Mouse (Mus musculus) neural tube, embryonic 14.5 days (tissue): ENCODE results near the gene Mettl14. TPM values are rescaled to one million over a fixed set of nuclear protein-coding genes. Genes with fewer than 3 reads are reported as not detected.
A peak's percentile ranks its signal among the peaks of the same experiment; 100 is the strongest.
"Not testable (repeated sequence)": the region's sequence is repeated elsewhere in the genome, so short reads cannot be mapped to it uniquely, and the experiment has no call there.

ENCODE experiments used
- ATAC-seq: fragments of 200-750 bp; cut with Nextera tagmentation; 2 replicates; pipeline ENCODE4 v1.8.0; 2017; ENCODE audit warnings: low read depth, mild to moderate bottlenecking, moderate TSS enrichment, moderate library complexity
- H3K27ac ChIP-seq: fragments of 300-500 bp; sonication (generic); 2 replicates; pipeline ENCODE4 v1.5.1; 2014; ENCODE audit warnings: low read depth, mild to moderate bottlenecking, control low read depth, low read length, moderate library complexity, mixed read lengths
- H3K27me3 ChIP-seq: fragments of 300-500 bp; sonication (generic); 2 replicates; pipeline ENCODE4 v1.6.1; 2014; ENCODE audit warnings: low read length; ENCODE audit not compliant: control insufficient read depth, insufficient read depth
- H3K36me3 ChIP-seq: fragments of 300-500 bp; sonication (generic); 2 replicates; pipeline ENCODE4 v1.6.1; 2014; ENCODE audit warnings: low read length, mixed read lengths; ENCODE audit not compliant: control insufficient read depth, insufficient read depth
- H3K4me1 ChIP-seq: fragments of 300-500 bp; sonication (generic); 2 replicates; pipeline ENCODE4 v1.6.1; 2014; ENCODE audit warnings: low read length; ENCODE audit not compliant: control insufficient read depth, insufficient read depth
- H3K4me2 ChIP-seq: fragments of 300-500 bp; sonication (generic); 2 replicates; pipeline ENCODE4 v1.6.1; 2014; ENCODE audit warnings: mild to moderate bottlenecking, low read depth, low read length, control low read depth
- H3K4me3 ChIP-seq: fragments of 300-500 bp; sonication (generic); 2 replicates; pipeline ENCODE4 v1.5.1; 2014; ENCODE audit warnings: low read depth, low read length, control low read depth, mixed read lengths
- H3K9ac ChIP-seq: fragments of 300-500 bp; sonication (generic); replicated peaks from 2 replicates; pipeline ENCODE4 v1.6.1; 2014; ENCODE audit warnings: low read depth, mild to moderate bottlenecking, control low read depth, low read length, mixed read lengths
- H3K9me3 ChIP-seq: fragments of 300-500 bp; sonication (generic); 2 replicates; pipeline ENCODE4 v1.6.1; 2016; ENCODE audit warnings: low read length; ENCODE audit not compliant: control insufficient read depth
- WGBS: fragments of 180-500 bp; shearing (Covaris S2); extraction: QIAGEN DNeasy Blood & Tissue Kit; methylation state at CpG from one replicate; pipeline ENCODE4 v1.1.7; 2014; 5-methylcytosine and 5-hydroxymethylcytosine counted together
- polyA plus RNA-seq: library from polyadenylated mRNA; unstranded; fragments of >200 nt; fragmentation: Nextera tagmentation; extraction: Ambion mirVana; gene quantifications from 2 replicates; pipeline ENCODE4 v1.2.1, GENCODE M21; 2014

The Mettl14 gene
- polyA plus RNA-seq, 1 experiment from 2014 or later = 16.6 TPM

- 37% methylated on average over 11 of the region's 11 CpGs for WGBS
- H3K27ac ChIP-seq = no peak overlapping the region
- no peak overlapping the region for H3K4me2 ChIP-seq
- 0 out of 2 replicates have a peak, but pooled peaks cover 9% of the 10 kb centered on the region for H3K36me3 ChIP-seq
- no peak overlapping the region for H3K9ac ChIP-seq
- H3K4me1 ChIP-seq = no peaks in the 10 kb centered on the region
- H3K27me3 ChIP-seq = no peaks in the 10 kb centered on the region
- H3K4me3 ChIP-seq = no peak overlapping the region
- no peaks in the 10 kb centered on the region for H3K9me3 ChIP-seq
- ATAC-seq = peak; percentile 81; the same call in 1 of the 2 replicates
These were observed 14.0 kb downstream of the Mettl14 start for GRCm38 (mm10) chr3:123371766-123372535.

DNA sequence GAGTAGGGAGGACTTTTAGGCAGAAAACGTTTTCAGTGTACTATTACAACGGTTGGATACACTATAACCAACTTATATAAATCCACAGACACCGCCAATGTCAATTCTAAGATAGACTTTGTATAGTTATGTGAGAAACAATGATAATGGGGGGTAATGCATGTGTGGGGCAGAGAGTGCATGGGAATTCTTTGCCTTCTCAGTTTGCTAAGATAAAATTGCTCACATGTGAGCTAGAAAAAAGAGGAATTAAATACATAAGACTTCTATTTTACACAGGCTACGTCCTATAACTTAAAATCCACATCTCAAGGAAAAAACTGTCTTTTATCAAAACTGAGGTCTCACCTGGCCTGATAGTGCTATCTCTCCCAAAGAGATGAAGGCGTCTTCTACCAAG lies 15.0 kb downstream of the Mettl14 start:
- no peaks in the 10 kb centered on the region for H3K4me1 ChIP-seq
- no peaks in the 10 kb centered on the region for H3K27me3 ChIP-seq
- no peaks in the 10 kb centered on the region for H3K9me3 ChIP-seq
- no peak overlapping the region for H3K4me2 ChIP-seq
- no peak overlapping the region for H3K4me3 ChIP-seq
- 96% methylated on average over 5 of the region's 5 CpGs for WGBS
- ATAC-seq = no peak
- H3K9ac ChIP-seq = no peak overlapping the region
- H3K27ac ChIP-seq = no peak overlapping the region
- 0 out of 2 replicates have a peak, but pooled peaks cover 9% of the 10 kb centered on the region for H3K36me3 ChIP-seq

GRCm38 (mm10) chr3:123369161-123369560 lies 16.7 kb downstream of the Mettl14 start:
- Histone ChIP-seq H3K4me1 (no peaks in the 10 kb centered on the region), H3K4me3 (no peak overlapping the region), H3K27me3 (no peaks in the 10 kb centered on the region), H3K27ac (no peak overlapping the region), H3K9ac (no peak overlapping the region), H3K4me2 (no peak overlapping the region), H3K36me3 (peaks cover 9% of the 10 kb centered on the region; the same call in 1 of the 2 replicates), H3K9me3 (no peaks in the 10 kb centered on the region)
- 90% methylated on average over 12 of the region's 12 CpGs for WGBS
- ATAC-seq = no peak

DNA sequence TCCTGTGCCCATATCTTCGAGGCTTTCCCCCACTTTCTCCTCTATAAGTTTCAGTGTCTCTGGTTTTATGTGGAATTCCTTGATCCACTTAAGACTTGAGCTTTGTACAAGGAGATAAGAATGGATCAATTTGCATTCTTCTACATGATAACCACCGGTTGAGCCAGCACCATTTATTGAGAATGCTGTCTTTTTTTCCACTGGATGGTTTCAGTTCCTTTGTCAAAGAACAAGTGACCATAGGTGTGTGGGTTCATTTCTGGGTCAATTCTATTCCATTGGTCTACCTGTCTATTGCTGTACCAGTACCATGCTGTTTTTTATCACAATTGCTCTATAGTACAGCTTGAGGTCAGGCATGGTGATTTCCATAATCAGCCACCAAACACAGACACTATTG lies 19.1 kb downstream of the Mettl14 start:
- H3K27me3 ChIP-seq = not testable (repeated sequence)

GRCm38 (mm10) chr3:123356377-123356991 lies 29.4 kb downstream of the Mettl14 start:
- no peak for ATAC-seq
- H3K9ac ChIP-seq = no peak overlapping the region
- no peaks in the 10 kb centered on the region for H3K4me1 ChIP-seq
- H3K36me3 ChIP-seq = no peaks in the 10 kb centered on the region
- no peaks in the 10 kb centered on the region for H3K9me3 ChIP-seq
- WGBS = 81% methylated on average over 4 of the region's 4 CpGs
- H3K27me3 ChIP-seq = no peaks in the 10 kb centered on the region
- H3K27ac ChIP-seq = no peak overlapping the region
- no peak overlapping the region for H3K4me2 ChIP-seq
- no peak overlapping the region for H3K4me3 ChIP-seq

More for the DNA sequence above, 19.1 kb downstream of the Mettl14 start:
- H3K36me3 ChIP-seq, H3K4me1 ChIP-seq, H3K9me3 ChIP-seq, H3K4me3 ChIP-seq, H3K27ac ChIP-seq, H3K4me2 ChIP-seq, ATAC-seq, H3K9ac ChIP-seq: not testable (repeated sequence)
- WGBS = 90% methylated on average over 2 of the region's 2 CpGs

DNA sequence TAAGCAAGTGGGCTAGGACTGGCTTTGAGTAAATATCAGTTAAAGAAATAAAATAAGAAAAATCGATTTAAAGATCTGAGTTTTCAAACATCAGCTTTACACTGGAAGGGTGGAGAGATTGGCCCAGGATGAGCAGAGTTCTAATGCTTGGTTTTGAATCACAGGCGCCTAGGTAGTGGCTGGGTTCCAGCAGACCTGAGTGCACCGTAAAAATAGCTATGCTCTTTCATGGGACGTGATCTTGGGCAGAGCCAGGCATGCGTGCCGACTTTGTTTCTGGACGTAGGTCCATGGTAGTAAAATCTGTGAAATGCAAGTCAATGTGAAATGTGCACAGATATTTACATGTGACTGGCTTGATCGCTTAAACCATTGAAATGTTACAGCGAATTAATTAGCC lies 31.5 kb downstream of the Mettl14 start:
- no peak overlapping the region for H3K4me3 ChIP-seq
- H3K4me1 ChIP-seq = no peaks in the 10 kb centered on the region
- H3K9me3 ChIP-seq = no peaks in the 10 kb centered on the region
- no peaks in the 10 kb centered on the region for H3K36me3 ChIP-seq
- no peak overlapping the region for H3K27ac ChIP-seq
- no peak overlapping the region for H3K9ac ChIP-seq
- no peak overlapping the region for H3K4me2 ChIP-seq
- WGBS = 92% methylated on average over 9 of the region's 9 CpGs
- ATAC-seq = no peak
- no peaks in the 10 kb centered on the region for H3K27me3 ChIP-seq

GRCm38 (mm10) chr3:123353661-123354060 lies 32.2 kb downstream of the Mettl14 start:
- Histone ChIP-seq H3K36me3 (no peaks in the 10 kb centered on the region), H3K27ac (no peak overlapping the region), H3K4me2 (no peak overlapping the region), H3K27me3 (no peaks in the 10 kb centered on the region), H3K4me1 (no peaks in the 10 kb centered on the region), H3K9ac (no peak overlapping the region), H3K4me3 (no peak overlapping the region), H3K9me3 (no peaks in the 10 kb centered on the region)
- WGBS = 89% methylated on average over 12 of the region's 12 CpGs
- ATAC-seq = no peak

DNA sequence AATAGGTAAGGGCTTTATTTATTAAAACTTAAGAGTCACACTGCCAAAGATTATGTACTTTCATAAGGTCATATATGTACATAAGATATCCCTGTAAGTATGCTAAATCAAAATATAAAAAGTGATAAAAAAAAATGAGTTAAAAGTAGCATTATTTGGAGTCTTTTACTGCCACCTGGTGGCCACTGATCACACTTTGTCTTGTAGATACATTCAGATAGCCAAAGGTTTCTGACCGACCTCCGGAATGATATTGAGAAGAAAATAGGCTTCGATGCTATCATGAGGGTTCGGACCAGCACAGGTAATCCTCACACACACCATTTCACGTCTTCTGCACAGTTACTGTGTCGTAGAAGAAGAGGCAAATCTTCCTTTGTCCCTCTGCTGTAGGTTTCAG lies 32.7 kb downstream of the Mettl14 start:
- 75% methylated on average over 6 of the region's 6 CpGs for WGBS

DNA sequence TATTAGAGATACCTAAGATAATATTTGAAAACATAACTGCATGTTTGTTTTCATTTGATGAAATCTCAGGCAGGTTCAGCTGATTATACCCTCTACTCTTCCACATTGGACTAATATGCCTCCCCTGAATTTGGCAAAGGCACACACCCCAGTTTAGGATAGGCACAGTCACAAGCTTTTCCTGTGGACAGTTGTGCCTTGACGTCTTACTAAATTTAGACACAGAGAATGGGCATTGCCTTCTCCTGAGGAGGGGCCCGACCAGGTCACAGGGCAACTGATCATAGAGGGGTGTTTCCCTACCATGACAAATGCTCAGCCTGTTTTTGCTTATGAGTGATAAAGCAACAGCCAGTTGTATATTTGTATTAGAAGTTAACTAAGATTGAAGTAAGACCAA lies 34.4 kb downstream of the Mettl14 start:
- H3K4me1 ChIP-seq = no peaks in the 10 kb centered on the region
- ATAC-seq = no peak
- H3K36me3 ChIP-seq = no peaks in the 10 kb centered on the region
- no peak overlapping the region for H3K4me3 ChIP-seq
- no peak overlapping the region for H3K27ac ChIP-seq
- H3K27me3 ChIP-seq = no peaks in the 10 kb centered on the region
- H3K4me2 ChIP-seq = no peak overlapping the region
- no peak overlapping the region for H3K9ac ChIP-seq
- H3K9me3 ChIP-seq = no peaks in the 10 kb centered on the region
- 82% methylated on average over 2 of the region's 2 CpGs for WGBS

More for the DNA sequence above, 32.7 kb downstream of the Mettl14 start:
- no peak overlapping the region for H3K4me3 ChIP-seq
- no peaks in the 10 kb centered on the region for H3K4me1 ChIP-seq
- H3K9me3 ChIP-seq = no peaks in the 10 kb centered on the region
- no peak overlapping the region for H3K9ac ChIP-seq
- H3K4me2 ChIP-seq = no peak overlapping the region
- no peak overlapping the region for H3K27ac ChIP-seq
- ATAC-seq = peak; percentile 24; the same call in 1 of the 2 replicates
- no peaks in the 10 kb centered on the region for H3K36me3 ChIP-seq
- no peaks in the 10 kb centered on the region for H3K27me3 ChIP-seq
